Mouse (Mus musculus) embryonic facial prominence, embryonic 11.5 days (tissue): ENCODE data around the gene Abcb4. TPM values are rescaled to one million over a fixed set of nuclear protein-coding genes. Genes with fewer than 3 reads are reported as not detected.
"Not testable (repeated sequence)": the region's sequence is repeated elsewhere in the genome, so short reads cannot be mapped to it uniquely, and the experiment has no call there.

Experiments
- ATAC-seq: fragments of 200-750 bp; cut with Nextera tagmentation; replicated peaks from 2 replicates; pipeline ENCODE4 v1.8.0; 2017; ENCODE audit warnings: low read depth; ENCODE audit not compliant: insufficient number of reproducible peaks, low FRiP score, low TSS enrichment
- DNase-seq: peaks from one replicate; pipeline ENCODE4 v3.0.0-alpha.2; 2015; ENCODE audit warnings: low spot score
- H3K27ac ChIP-seq: fragments of 300-500 bp; sonication (generic); replicated peaks from 2 replicates; pipeline ENCODE4 v1.5.1; 2014; ENCODE audit warnings: mild to moderate bottlenecking, low read depth, low read length, control low read depth
- H3K27me3 ChIP-seq: fragments of 300-500 bp; sonication (generic); 2 replicates; pipeline ENCODE4 v1.6.1; 2014; ENCODE audit warnings: mild to moderate bottlenecking, low read length, moderate library complexity, mixed read lengths; ENCODE audit not compliant: control insufficient read depth, insufficient read depth
- H3K36me3 ChIP-seq: fragments of 300-500 bp; sonication (generic); replicated peaks from 2 replicates; pipeline ENCODE4 v1.6.1; 2014; ENCODE audit warnings: low read depth, mild to moderate bottlenecking, low read length, moderate library complexity, mixed read lengths; ENCODE audit not compliant: control insufficient read depth, insufficient read depth
- H3K4me1 ChIP-seq: fragments of 300-500 bp; sonication (generic); 2 replicates; pipeline ENCODE4 v1.6.1; 2014; ENCODE audit warnings: low read length, mixed read lengths; ENCODE audit not compliant: control insufficient read depth, insufficient read depth
- H3K4me2 ChIP-seq: fragments of 300-500 bp; sonication (generic); 2 replicates; pipeline ENCODE4 v1.6.1; 2014; ENCODE audit warnings: low read depth, mild to moderate bottlenecking, control low read depth, low read length, moderate library complexity
- H3K4me3 ChIP-seq: fragments of 300-500 bp; sonication (generic); 2 replicates; pipeline ENCODE4 v1.5.1; 2014; ENCODE audit warnings: low read depth, low read length, control low read depth
- H3K9ac ChIP-seq: fragments of 300-500 bp; sonication (generic); replicated peaks from 2 replicates; pipeline ENCODE4 v1.6.1; 2014; ENCODE audit warnings: mild to moderate bottlenecking, control low read depth, low read length
- H3K9me3 ChIP-seq: fragments of 300-500 bp; sonication (generic); replicated peaks from 2 replicates; pipeline ENCODE4 v1.6.1; 2016; ENCODE audit warnings: mild to moderate bottlenecking, low read length, inconsistent platforms, mixed read lengths; ENCODE audit not compliant: control insufficient read depth
- WGBS: fragments of 180-500 bp; shearing (Covaris S2); extraction: QIAGEN DNeasy Blood & Tissue Kit; methylation state at CpG from one replicate; pipeline ENCODE4 v1.1.7; 2014; 5-methylcytosine and 5-hydroxymethylcytosine counted together
- polyA plus RNA-seq: library from polyadenylated mRNA; unstranded; fragments of >200 nt; fragmentation: Nextera tagmentation; extraction: Ambion mirVana; gene quantifications from 2 replicates; pipeline ENCODE4 v1.2.1, GENCODE M21; 2014

Abcb4 gene
- polyA plus RNA-seq, 1 experiment from 2014 or later: 0.38 TPM

DNA sequence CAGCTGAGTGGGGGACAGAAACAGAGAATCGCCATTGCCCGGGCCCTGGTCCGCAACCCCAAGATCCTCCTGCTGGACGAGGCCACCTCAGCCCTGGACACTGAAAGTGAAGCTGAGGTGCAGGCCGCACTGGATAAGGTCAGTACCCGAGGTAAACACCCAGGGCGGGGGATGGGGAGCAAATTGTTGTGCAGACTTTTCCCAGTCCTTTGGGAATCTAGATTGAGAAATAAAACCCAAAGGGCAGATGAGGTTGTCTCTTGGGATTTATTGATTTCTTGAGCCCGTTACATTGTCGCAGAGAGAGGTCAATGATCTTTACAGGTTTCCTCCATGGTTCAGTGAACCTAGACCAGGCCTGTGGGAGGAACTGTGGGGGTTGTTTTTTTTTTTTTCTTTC lies 34.9 kb downstream of the Abcb4 start:
- 87% methylated on average over 9 of the region's 9 CpGs for WGBS
- Histone ChIP-seq H3K36me3 (no peaks in the 10 kb centered on the region), H3K27me3 (no peaks in the 10 kb centered on the region), H3K9me3 (no peaks in the 10 kb centered on the region), H3K9ac (no peak overlapping the region), H3K4me2 (no peak overlapping the region), H3K27ac (no peak overlapping the region), H3K4me1 (no peaks in the 10 kb centered on the region), H3K4me3 (no peak overlapping the region)
- ATAC-seq: no peak
- DNase-seq: no peak

- no peak for DNase-seq
- WGBS: 89% methylated on average over 7 of the region's 7 CpGs
- H3K4me2 ChIP-seq: no peak overlapping the region
- H3K36me3 ChIP-seq: no peaks in the 10 kb centered on the region
- H3K27ac ChIP-seq: no peak overlapping the region
- H3K9me3 ChIP-seq: no peaks in the 10 kb centered on the region
- no peak overlapping the region for H3K9ac ChIP-seq
- H3K4me1 ChIP-seq: no peaks in the 10 kb centered on the region
- H3K4me3 ChIP-seq: no peak overlapping the region
- ATAC-seq: no peak
- H3K27me3 ChIP-seq: no peaks in the 10 kb centered on the region
These were observed 44.4 kb downstream of the Abcb4 start for GRCm38 (mm10) chr5:8937965-8938364.

GRCm38 (mm10) chr5:8941266-8941665 lies 47.7 kb downstream of the Abcb4 start:
- ATAC-seq, H3K27ac ChIP-seq, H3K27me3 ChIP-seq, H3K9ac ChIP-seq, H3K36me3 ChIP-seq, H3K9me3 ChIP-seq, DNase-seq, H3K4me3 ChIP-seq, H3K4me2 ChIP-seq, H3K4me1 ChIP-seq: not testable (repeated sequence)
- no CpG with 5 or more reads among the region's 1 CpGs for WGBS

- ATAC-seq: no peak
These were observed 50.3 kb downstream of the Abcb4 start for GRCm38 (mm10) chr5:8943836-8944235.

DNA sequence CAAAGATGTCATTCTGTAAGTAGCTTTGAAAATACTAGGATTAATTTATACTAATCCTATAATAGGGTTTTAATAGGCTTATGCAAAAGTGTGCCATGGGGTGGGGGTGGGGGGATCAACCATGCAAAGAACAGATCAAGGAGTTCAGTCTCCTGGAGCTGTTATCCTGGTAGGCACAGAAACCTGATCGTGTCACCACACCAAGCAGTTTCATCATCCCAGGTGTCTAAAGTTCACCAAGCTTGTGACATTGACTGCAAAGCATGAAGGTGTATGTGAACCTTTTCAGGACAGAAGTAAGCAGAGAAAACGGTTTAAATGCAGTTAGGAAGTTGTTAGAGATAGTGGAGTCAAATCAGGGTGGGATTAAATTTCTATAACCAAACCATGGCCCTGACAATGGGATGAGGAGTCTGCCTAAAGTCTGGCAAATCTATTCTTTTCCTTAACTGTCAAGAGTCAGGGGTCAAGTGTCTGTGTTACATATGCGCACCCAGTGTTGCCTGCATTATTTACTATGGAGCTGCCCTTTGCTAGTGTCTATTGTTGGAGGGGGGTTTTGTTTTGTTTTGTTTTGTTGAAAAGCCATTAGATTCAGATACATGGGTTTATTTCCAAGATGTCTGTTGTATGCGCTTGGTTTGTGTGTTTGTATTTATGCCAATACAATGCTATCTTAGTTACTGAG lies 54.0 kb downstream of the Abcb4 start:
- Histone ChIP-seq H3K36me3 (no peaks in the 10 kb centered on the region), H3K4me3 (no peak overlapping the region), H3K9ac (no peak overlapping the region), H3K27me3 (no peaks in the 10 kb centered on the region), H3K27ac (no peak overlapping the region), H3K4me1 (no peaks in the 10 kb centered on the region), H3K4me2 (no peak overlapping the region), H3K9me3 (no peaks in the 10 kb centered on the region)
- WGBS: 71% methylated on average over 4 of the region's 4 CpGs
- DNase-seq (no peak), ATAC-seq (no peak)

More at GRCm38 (mm10) chr5:8943836-8944235, 50.3 kb downstream of the Abcb4 start:
- no peak overlapping the region for H3K27ac ChIP-seq
- no peaks in the 10 kb centered on the region for H3K9me3 ChIP-seq
- no peak overlapping the region for H3K4me3 ChIP-seq
- no peak overlapping the region for H3K9ac ChIP-seq
- no peak overlapping the region for H3K4me2 ChIP-seq
- 76% methylated on average over 3 of the region's 3 CpGs for WGBS
- DNase-seq: no peak
- H3K36me3 ChIP-seq: no peaks in the 10 kb centered on the region
- H3K27me3 ChIP-seq: no peaks in the 10 kb centered on the region
- H3K4me1 ChIP-seq: no peaks in the 10 kb centered on the region

GRCm38 (mm10) chr5:8953660-8954059 lies 60.1 kb downstream of the Abcb4 start:
- no peak overlapping the region for H3K4me3 ChIP-seq
- no peaks in the 10 kb centered on the region for H3K9me3 ChIP-seq
- no peak for ATAC-seq

GRCm38 (mm10) chr5:8955544-8955943 lies 62.0 kb downstream of the Abcb4 start:
- no peak overlapping the region for H3K9ac ChIP-seq
- no peaks in the 10 kb centered on the region for H3K27me3 ChIP-seq
- H3K4me2 ChIP-seq: no peak overlapping the region
- H3K9me3 ChIP-seq: no peaks in the 10 kb centered on the region
- 88% methylated on average over 3 of the region's 3 CpGs for WGBS
- no peak for DNase-seq
- H3K36me3 ChIP-seq: no peaks in the 10 kb centered on the region
- ATAC-seq: no peak
- no peaks in the 10 kb centered on the region for H3K4me1 ChIP-seq
- no peak overlapping the region for H3K4me3 ChIP-seq
- no peak overlapping the region for H3K27ac ChIP-seq

More at GRCm38 (mm10) chr5:8953660-8954059, 60.1 kb downstream of the Abcb4 start:
- no peaks in the 10 kb centered on the region for H3K4me1 ChIP-seq
- H3K36me3 ChIP-seq: no peaks in the 10 kb centered on the region
- 89% methylated on average over 2 of the region's 2 CpGs for WGBS
- H3K4me2 ChIP-seq: no peak overlapping the region
- H3K27ac ChIP-seq: no peak overlapping the region
- no peak for DNase-seq
- no peaks in the 10 kb centered on the region for H3K27me3 ChIP-seq
- no peak overlapping the region for H3K9ac ChIP-seq

GRCm38 (mm10) chr5:8960534-8960933 lies 67.0 kb downstream of the Abcb4 start:
- H3K27ac ChIP-seq: no peak overlapping the region
- DNase-seq (no peak), ATAC-seq (peak; percentile 48; the same call in 1 of the 2 replicates)
- H3K9ac ChIP-seq: no peak overlapping the region
- H3K36me3 ChIP-seq: no peaks in the 10 kb centered on the region
- H3K27me3 ChIP-seq: no peaks in the 10 kb centered on the region
- H3K9me3 ChIP-seq: no peaks in the 10 kb centered on the region
- 81% methylated on average over 4 of the region's 4 CpGs for WGBS
- no peak overlapping the region for H3K4me2 ChIP-seq
- no peaks in the 10 kb centered on the region for H3K4me1 ChIP-seq
- no peak overlapping the region for H3K4me3 ChIP-seq
